Mouse (Mus musculus) lung, embryonic 15.5 days (tissue): ENCODE data around the gene 5430427O19Rik. TPM values are rescaled to one million over a fixed set of nuclear protein-coding genes. Genes with fewer than 3 reads are reported as not detected.

Experiments used
- ATAC-seq: fragments of 200-750 bp; cut with Nextera tagmentation; 2 replicates; pipeline ENCODE4 v1.8.0; 2017; ENCODE audit warnings: moderate number of reproducible peaks, borderline replicate concordance; ENCODE audit not compliant: low FRiP score, low TSS enrichment; ENCODE audit errors: extremely low read depth
- H3K27ac ChIP-seq: fragments of 300-500 bp; sonication (generic); 2 replicates; pipeline ENCODE4 v1.5.1; 2015; ENCODE audit warnings: moderate library complexity, mild to moderate bottlenecking, inconsistent platforms
- H3K27me3 ChIP-seq: fragments of 300-500 bp; sonication (generic); 2 replicates; pipeline ENCODE4 v1.6.1; 2015; ENCODE audit warnings: inconsistent platforms
- H3K36me3 ChIP-seq: fragments of 300-500 bp; sonication (generic); 2 replicates; pipeline ENCODE4 v1.6.1; 2015; ENCODE audit warnings: inconsistent platforms
- H3K4me1 ChIP-seq: fragments of 300-500 bp; sonication (generic); 2 replicates; pipeline ENCODE4 v1.6.1; 2015; ENCODE audit warnings: inconsistent platforms
- H3K4me2 ChIP-seq: fragments of 300-500 bp; sonication (generic); 2 replicates; pipeline ENCODE4 v1.6.1; 2015; ENCODE audit warnings: inconsistent platforms, mild to moderate bottlenecking, moderate library complexity
- H3K4me3 ChIP-seq: fragments of 300-500 bp; sonication (generic); 2 replicates; pipeline ENCODE4 v1.5.1; 2015; ENCODE audit warnings: mild to moderate bottlenecking, inconsistent platforms
- H3K9ac ChIP-seq: fragments of 300-500 bp; sonication (generic); 2 replicates; pipeline ENCODE4 v1.6.1; 2015; ENCODE audit warnings: inconsistent platforms
- H3K9me3 ChIP-seq: fragments of 300-500 bp; sonication (generic); 2 replicates; pipeline ENCODE4 v1.6.1; 2016; ENCODE audit warnings: inconsistent platforms
- WGBS: fragments of 180-500 bp; shearing (Covaris S2); methylation state at CpG from one replicate; pipeline ENCODE4 v1.1.7; 2015; 5-methylcytosine and 5-hydroxymethylcytosine counted together
- polyA plus RNA-seq: library from polyadenylated mRNA; unstranded; fragments of >200 nt; fragmentation: Nextera tagmentation; extraction: Ambion mirVana; gene quantifications from 2 replicates; pipeline ENCODE4 v1.2.1, GENCODE M21; 2015

5430427O19Rik gene
- polyA plus RNA-seq, 1 experiment from 2014 or later: 0.20 TPM

- H3K9ac ChIP-seq: no peak overlapping the region
- H3K36me3 ChIP-seq: no peaks in the 10 kb centered on the region
- ATAC-seq: no peak
- 52% methylated on average over 7 of the region's 7 CpGs for WGBS
- H3K4me3 ChIP-seq: no peak overlapping the region
- no peaks in the 10 kb centered on the region for H3K4me1 ChIP-seq
- no peaks in the 10 kb centered on the region for H3K9me3 ChIP-seq
- H3K27ac ChIP-seq: no peak overlapping the region
- no peaks in the 10 kb centered on the region for H3K27me3 ChIP-seq
- H3K4me2 ChIP-seq: no peak overlapping the region
These were observed 9.2 kb downstream of the 5430427O19Rik start for GRCm38 (mm10) chrX:85879198-85879977.

GRCm38 (mm10) chrX:85886651-85887050, 16.5 kb downstream of the 5430427O19Rik start:
- no peaks in the 10 kb centered on the region for H3K9me3 ChIP-seq
- H3K27ac ChIP-seq: no peak overlapping the region
- no peaks in the 10 kb centered on the region for H3K4me1 ChIP-seq
- no peak for ATAC-seq
- H3K9ac ChIP-seq: no peak overlapping the region
- 23% methylated on average over 5 of the region's 5 CpGs for WGBS
- no peaks in the 10 kb centered on the region for H3K36me3 ChIP-seq
- no peak overlapping the region for H3K4me2 ChIP-seq
- no peak overlapping the region for H3K4me3 ChIP-seq
- H3K27me3 ChIP-seq: no peaks in the 10 kb centered on the region

- no peak for ATAC-seq
- no peak overlapping the region for H3K27ac ChIP-seq
These were observed 31.0 kb downstream of the 5430427O19Rik start for GRCm38 (mm10) chrX:85901195-85901594.

GRCm38 (mm10) chrX:85919034-85919433, 48.9 kb downstream of the 5430427O19Rik start:
- no peaks in the 10 kb centered on the region for H3K9me3 ChIP-seq
- ATAC-seq: no peak
- no peaks in the 10 kb centered on the region for H3K27me3 ChIP-seq
- no peak overlapping the region for H3K9ac ChIP-seq
- H3K4me3 ChIP-seq: no peak overlapping the region
- H3K4me2 ChIP-seq: no peak overlapping the region
- H3K27ac ChIP-seq: no peak overlapping the region
- no peaks in the 10 kb centered on the region for H3K4me1 ChIP-seq
- 16% methylated on average over 3 of the region's 3 CpGs for WGBS
- no peaks in the 10 kb centered on the region for H3K36me3 ChIP-seq

More at GRCm38 (mm10) chrX:85901195-85901594, 31.0 kb downstream of the 5430427O19Rik start:
- H3K4me3 ChIP-seq: no peak overlapping the region
- H3K4me2 ChIP-seq: no peak overlapping the region
- H3K9ac ChIP-seq: no peak overlapping the region
- no peaks in the 10 kb centered on the region for H3K4me1 ChIP-seq
- WGBS: 48% methylated on average over 1 of the region's 1 CpGs
- H3K9me3 ChIP-seq: no peaks in the 10 kb centered on the region
- H3K27me3 ChIP-seq: no peaks in the 10 kb centered on the region
- no peaks in the 10 kb centered on the region for H3K36me3 ChIP-seq

- no peaks in the 10 kb centered on the region for H3K27me3 ChIP-seq
- 2% methylated on average over 2 of the region's 2 CpGs for WGBS
- H3K27ac ChIP-seq: no peak overlapping the region
- H3K9me3 ChIP-seq: no peaks in the 10 kb centered on the region
- H3K4me3 ChIP-seq: no peak overlapping the region
- no peaks in the 10 kb centered on the region for H3K36me3 ChIP-seq
- H3K4me2 ChIP-seq: no peak overlapping the region
- H3K9ac ChIP-seq: no peak overlapping the region
- H3K4me1 ChIP-seq: no peaks in the 10 kb centered on the region
- ATAC-seq: no peak
These were observed 62.8 kb downstream of the 5430427O19Rik start for GRCm38 (mm10) chrX:85932991-85933390.

Other genes with a start within 250 kb of the 5430427O19Rik start
- 12.8 and 14.2 TPM in 2 replicates for gene Gk, start 93.5 kb upstream of the 5430427O19Rik start, polyA plus RNA-seq
- gene Samt3, start 173.8 kb downstream of the 5430427O19Rik start, polyA plus RNA-seq: not detected in 2 replicates